Mouse (Mus musculus) kidney, adult 8-10 months (tissue): ENCODE data around the gene Fam155a.

Source experiments
- DNase-seq, 2 experiments: peaks; one replicate each; pipeline ENCODE4 v3.0.0; 2022

Gene Fam155a

DNA sequence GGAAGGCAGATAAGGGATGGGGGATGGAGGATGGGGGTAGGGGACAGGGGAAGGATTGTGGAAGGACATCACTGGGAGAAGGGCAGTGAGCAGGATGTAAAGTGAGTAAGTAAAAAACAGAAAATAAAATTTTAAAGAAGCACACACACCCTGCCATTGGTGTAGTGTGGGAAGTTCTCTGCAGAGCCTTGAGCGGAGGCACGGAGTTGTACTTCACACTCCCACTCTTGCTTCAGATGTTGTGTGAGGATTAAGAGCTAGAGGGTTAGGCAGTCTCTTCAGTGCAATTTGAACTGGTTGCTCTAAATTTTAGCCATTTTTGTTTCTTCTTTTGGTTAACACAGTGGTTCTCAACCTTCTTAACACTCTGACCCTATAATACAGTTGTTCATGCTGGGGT is 114.1 kb downstream of the Fam155a start:
- no peak for DNase-seq

DNA sequence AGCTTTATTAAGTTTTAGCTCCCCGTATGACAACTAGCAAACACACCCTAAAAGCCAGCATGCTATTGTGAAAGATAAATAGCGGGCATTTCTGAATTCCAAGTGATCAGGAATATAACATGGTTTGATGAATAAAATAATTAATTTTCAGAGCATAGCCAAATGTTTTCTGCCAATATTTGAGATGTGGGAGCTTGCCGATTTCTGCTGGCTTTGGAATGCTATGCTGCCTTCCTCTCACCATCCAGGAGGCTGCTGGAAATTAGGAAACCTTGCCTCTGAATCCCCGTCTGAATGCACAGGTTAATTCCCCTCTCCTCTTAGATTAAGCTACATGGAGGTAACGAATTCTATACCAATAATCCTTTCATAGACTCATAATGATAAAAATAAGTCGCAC is 116.1 kb downstream of the Fam155a start:
- DNase-seq, result no peak

DNA sequence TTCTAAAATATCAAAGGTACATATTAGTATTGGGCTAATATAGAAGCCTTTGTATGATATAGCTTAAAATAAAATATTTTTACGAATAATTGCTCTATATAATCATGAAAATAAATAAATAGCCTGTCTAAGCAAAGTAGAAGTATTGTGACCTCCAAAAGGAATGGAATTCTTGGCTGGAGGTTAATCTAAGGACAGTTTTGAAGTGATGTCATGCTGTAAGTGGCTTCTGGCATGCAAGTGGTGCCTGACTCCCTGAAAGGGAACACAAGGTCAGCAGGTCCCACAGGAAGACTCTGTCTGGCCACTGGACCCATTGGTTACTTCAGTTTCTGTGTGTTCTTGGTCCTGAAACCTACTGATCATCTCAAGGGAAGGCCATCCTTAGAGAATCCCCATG is 117.3 kb downstream of the Fam155a start:
- no peak for DNase-seq

DNA sequence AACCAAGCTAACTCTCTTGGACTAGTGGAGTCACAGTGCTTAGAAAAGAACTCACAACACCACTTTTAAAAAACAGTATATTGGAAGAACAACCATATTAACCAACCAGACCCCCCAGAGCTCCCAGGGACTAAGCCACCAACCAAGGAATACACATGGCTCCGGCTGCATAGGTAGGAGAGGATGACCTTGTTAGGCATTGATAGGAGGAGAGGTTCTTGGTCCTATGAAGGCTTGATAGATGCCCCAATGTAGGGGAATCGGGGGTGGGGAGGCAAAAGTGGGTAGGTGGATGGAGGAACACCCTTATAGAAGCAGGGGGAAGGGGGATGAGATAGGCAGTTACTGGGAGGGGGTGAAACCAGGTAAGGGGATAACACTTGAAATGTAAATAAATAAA is 132.8 kb downstream of the Fam155a start:
- no peak for DNase-seq

DNA sequence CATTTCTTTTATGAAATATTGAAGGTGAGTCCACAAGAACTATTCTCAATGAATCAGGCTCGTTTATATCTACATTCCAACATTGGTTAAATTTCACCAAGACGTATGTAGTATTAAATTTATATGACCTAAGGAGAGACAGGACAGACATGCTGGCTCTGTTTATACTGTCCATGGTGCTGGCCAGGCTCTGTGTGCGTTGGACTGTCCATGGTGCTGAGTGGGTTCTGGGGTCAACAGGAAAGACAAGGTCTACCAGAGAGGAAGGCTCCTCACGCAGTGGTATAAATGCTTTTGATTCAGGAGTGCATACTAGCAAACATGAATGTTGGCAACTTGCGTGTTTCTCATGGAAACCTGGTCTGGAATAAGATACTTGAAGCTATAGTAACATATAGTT is 135.7 kb downstream of the Fam155a start:
- DNase-seq, result peak in 1 of 2 experiments; percentile 2

DNA sequence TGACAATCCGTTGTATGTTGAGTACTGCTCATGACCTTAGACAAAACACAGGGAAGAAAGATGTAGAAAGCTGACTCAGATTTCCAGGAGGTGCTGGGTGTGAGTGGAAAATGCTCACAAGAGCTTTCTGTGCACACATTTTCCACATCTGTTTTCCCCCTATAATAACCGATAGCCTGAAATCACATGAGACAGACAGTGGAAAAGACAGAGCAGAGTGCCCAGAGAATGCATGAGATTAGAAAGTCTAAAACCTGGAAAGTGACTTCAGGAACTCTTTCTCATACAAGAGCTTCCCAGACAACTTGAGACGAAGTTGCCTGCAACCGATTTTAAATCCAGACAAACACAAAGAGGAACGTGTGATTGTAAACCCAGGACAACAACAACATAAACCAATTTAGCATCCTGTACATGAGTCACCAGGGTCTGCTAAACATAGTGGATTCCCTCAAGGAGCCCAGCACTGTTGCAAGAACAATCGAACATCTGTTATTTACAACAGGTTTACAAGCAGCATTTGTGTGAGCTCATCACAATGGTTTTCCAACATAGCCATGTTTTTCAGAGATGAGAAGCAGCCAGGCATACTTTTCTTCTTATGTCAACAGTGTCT is 163.8 kb downstream of the Fam155a start:
- DNase-seq, result no peak

DNA sequence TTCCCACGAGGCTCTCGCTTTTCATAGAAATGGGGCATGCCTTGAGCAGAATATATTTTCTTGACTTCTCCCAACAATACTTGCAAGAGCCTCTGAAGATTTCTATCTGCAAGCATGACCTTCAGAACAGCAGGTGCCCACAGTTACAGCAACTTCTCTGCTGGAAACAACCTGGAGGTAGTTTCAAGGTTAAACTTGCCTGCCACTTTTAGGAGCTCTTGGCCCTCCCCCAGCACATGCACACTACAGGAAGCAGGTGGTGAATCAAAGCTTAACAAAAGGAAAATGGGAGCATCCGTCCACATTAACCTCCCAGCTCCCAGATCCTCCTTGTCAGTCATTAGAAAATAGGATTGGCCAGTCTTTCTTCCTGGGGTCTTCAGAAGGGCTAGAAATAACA is 175.0 kb downstream of the Fam155a start:
- DNase-seq, result no peak

DNA sequence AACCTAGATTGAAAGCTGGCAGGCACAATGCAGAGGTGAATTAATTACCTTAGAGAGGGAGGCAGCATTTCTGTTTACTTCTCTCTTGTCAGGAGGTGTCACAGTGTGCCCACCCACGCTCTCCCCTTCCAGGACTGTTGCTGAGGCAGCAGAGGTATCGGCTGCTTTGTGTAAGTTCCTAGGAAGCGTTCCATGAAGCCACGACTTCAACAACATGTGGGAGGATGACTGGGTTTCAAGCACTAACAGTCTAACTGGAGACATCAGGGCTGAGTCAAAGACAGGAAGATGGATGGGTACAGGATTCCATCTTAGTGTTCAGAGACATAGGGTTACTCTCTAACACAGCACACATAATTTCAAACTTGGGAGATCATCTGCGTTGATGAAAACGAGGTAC is 189.1 kb downstream of the Fam155a start:
- no peak for DNase-seq

DNA sequence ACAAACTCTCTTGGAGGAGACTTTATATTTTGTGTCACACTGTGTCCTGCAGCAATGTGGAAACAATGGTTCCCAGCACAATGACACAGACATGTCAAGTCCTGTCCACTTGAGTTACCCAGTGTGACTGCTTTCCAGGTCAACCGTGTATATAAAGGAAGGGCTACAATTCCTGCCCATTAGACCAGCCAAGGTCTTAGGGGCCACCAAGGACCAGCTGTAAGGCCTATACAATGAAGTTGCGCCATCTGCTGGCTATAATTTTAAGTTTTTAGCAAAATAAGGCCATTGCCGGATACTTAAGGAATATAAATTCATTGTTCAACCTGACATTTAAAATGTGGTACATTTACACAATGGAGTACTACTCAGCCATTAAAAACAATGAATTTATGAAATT is 190.8 kb downstream of the Fam155a start:
- peak; percentile 3 to 13 for DNase-seq

DNA sequence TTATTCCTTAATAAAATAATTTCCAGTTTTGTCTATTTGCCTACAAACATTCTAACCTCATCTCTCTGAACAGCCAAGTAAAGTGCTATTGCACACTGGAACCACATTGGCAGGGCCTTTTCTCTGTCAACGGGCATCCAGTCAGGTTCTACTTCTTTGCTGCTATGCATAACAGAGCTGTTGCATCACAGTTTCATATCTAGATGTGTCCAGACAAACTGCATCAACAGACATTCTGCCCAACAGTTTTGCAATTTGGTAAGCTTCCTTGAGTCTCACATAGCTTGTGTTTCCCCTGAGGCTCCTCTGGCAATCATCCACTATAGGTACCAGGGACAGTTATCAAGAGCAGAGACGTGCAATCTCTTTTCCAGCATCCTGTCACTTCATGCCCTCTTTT is 199.0 kb downstream of the Fam155a start:
- no peak for DNase-seq

DNA sequence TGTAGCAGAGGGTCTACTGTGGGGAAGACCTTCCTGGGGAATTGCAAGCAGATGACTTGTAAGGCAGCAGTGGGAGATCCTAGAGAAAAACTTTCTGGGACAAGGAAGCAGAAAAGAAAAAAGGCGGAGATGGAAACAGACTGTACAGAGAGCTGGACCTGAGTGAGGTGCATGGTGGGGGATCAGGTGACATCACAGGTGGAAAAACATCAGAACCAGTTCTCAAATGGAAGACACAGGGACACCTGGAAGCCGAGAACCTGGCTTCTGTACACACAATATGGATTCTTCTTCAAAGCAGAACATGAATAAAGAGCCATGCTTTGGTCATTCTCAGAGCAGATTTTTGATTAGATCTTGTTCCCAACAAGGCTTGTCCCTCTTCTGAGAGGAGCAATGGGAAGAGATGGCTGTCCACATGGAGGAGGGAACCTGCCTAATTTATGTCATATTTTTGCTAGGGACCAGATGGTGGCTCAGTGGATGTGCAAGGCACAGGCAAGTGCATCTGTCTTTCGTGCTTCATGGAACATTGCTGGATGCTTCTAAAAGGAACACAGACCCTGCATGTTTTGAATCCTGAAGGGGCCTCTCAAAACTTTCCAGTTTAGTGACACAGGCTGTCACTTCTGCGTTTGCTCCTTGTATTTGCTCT is 201.3 kb downstream of the Fam155a start:
- no peak for DNase-seq

DNA sequence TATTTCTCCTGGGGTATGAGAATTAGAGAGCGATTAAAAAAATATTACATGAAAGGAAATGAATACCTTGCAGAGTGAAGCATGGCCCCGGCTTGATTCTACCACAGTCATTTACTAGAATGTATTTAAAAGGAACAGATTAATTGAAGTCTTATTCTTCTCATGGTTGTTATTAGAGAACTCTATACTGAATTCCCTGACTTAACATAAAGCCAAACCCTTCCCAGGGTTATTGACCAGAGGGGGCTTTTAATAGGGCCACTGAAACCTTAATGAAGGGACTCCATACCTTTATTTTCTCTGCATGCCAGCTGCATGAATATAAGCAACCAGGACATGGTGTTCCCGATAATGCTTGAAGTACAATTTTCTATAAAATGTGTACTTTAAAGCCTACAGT is 221.8 kb downstream of the Fam155a start:
- DNase-seq, result no peak

DNA sequence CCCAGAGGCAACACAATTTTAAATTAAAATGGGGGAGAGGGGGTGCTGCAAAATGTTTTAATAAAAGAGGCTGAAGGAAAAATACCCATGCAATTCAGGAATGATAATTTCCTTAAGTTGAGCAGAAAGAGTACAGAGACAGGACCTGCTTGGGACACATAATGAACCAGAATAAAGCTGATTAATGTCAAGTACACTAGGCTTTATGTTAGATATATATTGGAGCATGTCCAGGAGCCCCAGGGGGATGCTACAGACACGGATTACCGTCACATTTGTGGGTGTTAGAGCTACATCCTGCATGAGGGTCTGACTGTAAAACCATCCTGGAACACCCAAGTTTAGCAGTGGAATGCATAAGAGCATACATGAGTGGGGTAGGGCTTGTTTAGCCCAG is 223.4 kb downstream of the Fam155a start:
- no peak for DNase-seq

DNA sequence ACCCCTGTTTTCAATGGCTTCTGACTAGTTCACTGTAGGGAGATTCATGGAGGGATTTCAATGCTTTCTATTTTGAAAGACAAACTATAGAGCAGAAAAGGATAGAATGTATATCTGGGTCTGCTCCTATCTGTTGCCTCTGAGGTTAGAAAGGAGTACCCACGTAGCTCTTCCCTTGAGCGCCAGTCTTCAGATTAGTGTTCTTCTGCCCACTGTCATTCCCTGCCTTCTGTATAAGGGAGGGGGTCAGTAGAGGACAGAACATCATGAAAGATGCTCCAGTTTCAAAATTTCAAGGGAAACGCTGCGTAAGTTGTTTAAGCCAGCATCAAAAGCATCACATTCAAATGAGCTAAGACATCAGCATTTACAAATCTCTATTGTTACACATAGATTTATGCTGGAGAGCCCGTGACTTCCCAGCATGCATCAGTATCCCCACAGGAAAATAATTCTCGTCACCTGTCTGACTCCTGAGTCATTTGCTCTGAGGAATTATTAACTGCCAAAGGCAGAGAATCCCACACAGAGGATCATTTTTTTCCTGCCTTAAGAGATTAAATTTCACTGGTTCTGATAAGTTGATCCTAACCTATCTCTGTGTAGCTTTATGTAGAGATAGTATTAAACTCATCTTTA is 223.9 kb downstream of the Fam155a start:
- no peak for DNase-seq

DNA sequence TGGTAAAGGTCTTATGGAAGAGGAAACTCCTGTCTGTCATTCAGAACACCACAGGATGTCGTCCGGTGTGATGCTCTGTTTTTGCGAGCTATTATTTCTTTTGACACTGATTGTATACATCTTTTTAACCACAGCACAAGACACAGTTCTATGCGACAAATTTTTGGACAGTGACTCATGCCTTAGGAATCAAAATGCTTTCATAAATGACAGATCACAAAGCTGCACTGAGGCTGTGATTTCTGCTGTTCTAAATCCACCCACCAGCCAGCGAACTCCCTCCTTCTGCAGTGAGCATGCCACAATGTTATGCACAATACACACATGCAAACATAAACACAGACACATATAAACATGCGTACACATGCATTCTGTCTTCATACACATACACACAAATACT is 224.5 kb downstream of the Fam155a start:
- no peak for DNase-seq

DNA sequence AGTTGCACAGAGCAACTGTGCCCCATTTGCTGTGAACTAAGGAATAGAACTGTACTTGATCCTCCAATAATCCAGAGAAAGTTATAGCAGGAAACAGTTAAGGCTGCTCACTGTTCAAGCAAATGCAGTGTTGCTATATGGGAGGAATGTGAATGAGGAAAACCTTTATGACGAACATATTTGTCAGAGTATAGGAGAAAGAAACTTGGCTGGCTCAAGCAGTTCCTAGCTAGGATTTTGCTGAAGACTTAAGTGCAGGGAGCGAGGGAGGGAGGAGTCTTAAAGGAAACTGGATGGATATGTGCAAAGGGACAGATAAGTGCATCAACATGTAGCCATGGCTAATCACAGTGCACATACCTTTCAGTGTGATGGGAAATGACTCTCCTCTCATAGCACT is 225.3 kb downstream of the Fam155a start:
- DNase-seq, result no peak

DNA sequence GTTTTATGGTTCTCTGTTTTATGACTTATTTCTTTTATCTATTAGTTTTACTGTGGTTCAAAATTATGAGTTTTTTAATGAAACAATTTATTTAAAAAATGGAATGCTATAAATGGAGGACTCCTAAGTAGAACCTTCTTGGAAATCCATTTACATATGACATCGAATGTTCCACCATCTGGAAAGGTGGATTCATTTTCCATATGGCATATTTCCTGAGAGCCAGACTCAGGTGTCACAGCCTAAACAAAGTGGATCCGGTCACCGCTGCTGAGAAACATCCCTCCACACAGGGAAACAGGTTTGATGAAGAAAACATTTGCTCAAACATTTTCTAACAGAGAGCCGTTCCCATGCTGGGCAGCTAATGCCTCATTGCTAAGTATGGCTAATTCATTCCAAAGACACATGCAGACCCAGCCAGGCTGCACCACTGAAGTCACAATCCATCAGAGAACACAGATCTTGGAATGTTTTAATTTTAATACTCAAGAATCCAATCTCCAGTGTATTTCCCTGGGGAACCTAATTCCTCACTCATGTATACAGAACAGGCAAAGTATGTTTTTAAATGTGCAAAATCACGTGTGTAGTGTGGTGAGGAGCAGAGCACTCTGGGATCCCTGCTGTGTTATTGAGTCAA is 235.1 kb downstream of the Fam155a start:
- DNase-seq, result no peak

DNA sequence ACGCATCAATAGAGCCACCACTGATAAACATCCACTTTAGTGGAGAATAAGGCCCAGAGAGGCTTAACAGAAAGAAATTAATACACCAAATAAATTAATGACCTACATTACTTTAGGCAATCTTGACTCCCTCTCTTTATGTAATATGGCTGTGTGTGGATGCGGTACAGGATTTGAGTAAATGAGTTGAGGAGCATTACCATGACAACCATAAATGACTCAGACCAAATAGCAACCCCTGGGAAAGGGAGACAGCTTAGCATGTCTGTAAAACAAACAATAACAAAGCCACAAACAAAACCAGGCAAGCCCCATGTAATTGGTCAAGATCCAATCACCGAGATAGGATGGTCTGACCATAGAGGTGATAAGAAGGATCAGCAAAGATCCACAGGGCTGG is 244.4 kb downstream of the Fam155a start:
- no peak for DNase-seq

DNA sequence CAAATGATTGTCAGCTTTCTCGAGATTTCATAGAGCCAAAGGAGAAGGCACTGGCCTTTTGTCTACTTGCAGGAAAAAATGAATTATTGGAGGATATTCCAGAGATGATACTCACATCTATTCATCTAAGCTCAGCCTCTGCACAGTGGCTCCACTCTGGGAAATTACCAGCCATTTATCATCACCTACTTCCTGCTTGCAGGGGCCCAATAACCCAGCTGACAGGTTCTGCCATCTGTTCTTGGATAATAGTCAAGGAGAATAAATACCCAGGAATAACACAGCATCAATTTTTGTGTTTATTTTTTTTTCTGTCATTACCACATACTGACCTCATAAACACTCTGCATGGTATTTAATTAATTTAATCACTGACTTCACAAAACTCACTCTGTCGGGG is 249.4 kb downstream of the Fam155a start:
- DNase-seq, result peak in 1 of 2 experiments; percentile 8

DNA sequence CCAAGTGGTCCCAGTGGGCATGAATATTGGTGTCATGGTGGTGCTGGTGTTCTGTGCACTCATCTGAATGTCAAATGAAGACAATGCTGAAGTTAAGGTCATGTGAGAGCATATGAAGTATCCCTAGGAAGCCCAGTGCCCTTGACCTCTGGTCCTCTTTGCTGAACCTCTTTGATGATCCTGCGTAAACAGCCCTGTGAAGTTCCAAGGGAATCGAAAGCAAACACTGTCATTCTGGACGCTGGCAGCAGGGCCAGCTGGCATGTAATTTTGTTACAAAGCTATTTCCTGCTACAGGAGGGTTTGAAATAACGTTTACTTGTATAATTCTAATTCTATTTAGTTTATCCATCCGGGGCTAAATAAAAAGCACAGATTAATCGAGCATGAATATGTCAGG is 270.2 kb downstream of the Fam155a start:
- DNase-seq, result peak; percentile 3 to 5

DNA sequence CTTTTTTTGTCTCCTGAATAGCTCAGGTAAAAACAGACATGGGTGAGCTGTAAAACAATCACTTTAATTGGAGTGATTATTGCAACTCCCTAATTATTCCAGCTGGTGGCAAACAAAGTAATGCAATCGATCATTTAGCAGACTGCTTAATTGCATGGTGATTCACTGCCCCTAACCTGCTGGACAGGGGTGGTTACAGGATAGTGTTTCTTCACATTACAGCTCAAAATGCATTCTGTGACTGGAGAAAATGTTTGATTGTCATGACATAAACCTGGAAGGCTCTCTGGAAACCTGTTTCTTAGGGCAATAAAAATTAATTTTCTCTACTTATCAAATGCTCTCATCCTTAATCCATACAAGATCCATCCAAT is 276.7 kb downstream of the Fam155a start:
- DNase-seq, result no peak

DNA sequence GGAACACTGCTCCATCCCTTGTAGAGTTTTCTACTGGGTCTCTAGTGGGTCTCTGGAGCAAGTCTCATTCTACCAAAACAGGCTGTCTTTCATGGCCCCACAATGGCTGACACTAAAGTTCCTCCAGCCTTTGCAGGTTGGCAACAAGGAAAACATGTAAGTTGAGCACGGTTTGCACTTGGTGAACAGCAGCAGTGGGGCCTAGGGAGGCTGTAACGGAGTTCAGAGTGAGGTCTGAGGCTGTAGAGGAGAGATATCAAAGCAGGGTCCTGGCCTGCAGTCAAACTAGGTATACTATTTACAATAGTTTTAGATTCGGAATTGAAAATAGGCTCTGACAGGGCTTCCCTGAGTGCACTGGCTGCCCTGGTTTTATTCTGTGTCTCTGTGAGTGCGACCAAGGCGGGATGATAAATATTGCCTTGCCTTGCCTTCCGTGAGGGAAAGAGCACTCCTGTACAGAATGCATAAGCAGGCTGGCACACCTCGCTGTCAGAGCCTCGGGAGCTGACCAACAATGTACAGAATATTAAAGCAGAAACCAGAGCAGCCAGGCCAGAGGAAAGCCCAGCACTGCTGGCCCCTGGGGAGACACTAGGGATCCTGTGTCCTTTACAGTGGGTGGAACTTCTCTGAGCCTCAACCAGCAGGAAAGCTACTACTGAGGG is 277.3 kb downstream of the Fam155a start:
- DNase-seq, result no peak

DNA sequence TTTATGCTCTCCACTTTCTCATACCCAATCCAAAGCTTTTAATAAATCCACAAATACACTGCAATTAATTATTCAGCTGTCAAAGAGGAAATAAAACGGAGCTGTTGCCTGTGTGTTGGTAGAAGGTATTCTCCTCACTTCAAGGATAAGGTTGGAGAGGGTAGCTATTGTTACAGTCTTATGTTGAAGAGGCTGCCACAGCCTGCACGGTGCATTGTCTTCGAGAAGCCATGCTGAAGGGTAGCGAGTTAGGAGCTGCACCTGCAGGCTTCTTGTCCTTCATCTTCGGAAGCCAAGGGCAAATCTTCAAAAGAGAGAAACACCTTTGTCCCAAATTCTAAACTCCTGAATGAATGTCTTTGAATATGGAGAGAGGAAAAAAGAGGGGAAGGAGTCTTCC is 288.4 kb downstream of the Fam155a start:
- DNase-seq, result no peak

DNA sequence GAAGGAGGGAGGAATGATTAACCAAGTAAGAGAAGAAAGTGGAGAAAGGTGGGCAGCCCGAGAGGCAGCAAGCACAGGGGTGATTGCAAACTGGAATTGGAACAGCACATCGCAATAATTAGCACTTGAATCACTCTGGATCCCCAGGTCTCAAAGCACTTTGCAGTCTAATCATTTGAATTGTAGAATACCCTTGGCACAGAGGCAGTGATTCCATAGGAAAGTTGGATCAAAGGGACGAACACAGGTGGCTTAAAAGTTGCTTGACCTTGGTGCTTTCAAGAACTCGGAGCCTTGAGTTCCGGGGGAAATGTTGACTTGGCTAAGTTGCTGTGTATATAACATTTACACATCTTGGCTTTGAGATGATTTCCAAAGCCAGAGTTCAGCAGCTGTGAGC is 299.7 kb downstream of the Fam155a start:
- no peak for DNase-seq
